Mouse (Mus musculus): Measurements from ENCODE around the gene Slc36a3. TPM values are rescaled to one million over a fixed set of nuclear protein-coding genes. Genes with fewer than 3 reads are reported as not detected.
"Not testable (repeated sequence)": the region's sequence is repeated elsewhere in the genome, so short reads cannot be mapped to it uniquely, and the experiment has no call there.

The Slc36a3 gene
- total RNA-seq, 2 experiments from 2014 or later, result not detected

- no peak for DNase-seq (ENCODE audit: low spot score in 2 of 2)
Measured at GRCm38 (mm10) chr11:55109521-55110300, 41.8 kb downstream of the Slc36a3 start.

GRCm38 (mm10) chr11:55106636-55107035 lies 44.9 kb downstream of the Slc36a3 start:
- DNase-seq (ENCODE audit: low spot score in 2 of 2), result no peak

GRCm38 (mm10) chr11:55105389-55105788 lies 46.1 kb downstream of the Slc36a3 start:
- no peak for DNase-seq (ENCODE audit: low spot score in 2 of 2)

- DNase-seq (ENCODE audit: low spot score in 2 of 2), result no peak
Measured at GRCm38 (mm10) chr11:55103229-55103628, 48.3 kb downstream of the Slc36a3 start.

GRCm38 (mm10) chr11:55102015-55102414 lies 49.5 kb downstream of the Slc36a3 start:
- DNase-seq (ENCODE audit: low spot score in 2 of 2), result no peak

- no peak for DNase-seq (ENCODE audit: low spot score in 2 of 2)
Measured at GRCm38 (mm10) chr11:55099868-55100267, 51.6 kb downstream of the Slc36a3 start.

- DNase-seq (ENCODE audit: low spot score in 2 of 2), result no peak
Measured at GRCm38 (mm10) chr11:55099019-55099771, 52.3 kb downstream of the Slc36a3 start.

GRCm38 (mm10) chr11:55098189-55098915 lies 53.2 kb downstream of the Slc36a3 start:
- DNase-seq (ENCODE audit: low spot score in 2 of 2), result no peak

- peak; percentile 91 to 95 for DNase-seq (ENCODE audit: low spot score in 2 of 2)
Measured at GRCm38 (mm10) chr11:55097463-55098188, 53.9 kb downstream of the Slc36a3 start, which contains the start of gene Gm2a. TSS of gene Gm2a (plus strand) at chr11:55098115.

GRCm38 (mm10) chr11:55096731-55097462 lies 54.6 kb downstream of the Slc36a3 start:
- no peak for DNase-seq (ENCODE audit: low spot score in 2 of 2)

- DNase-seq (ENCODE audit: low spot score in 2 of 2), result not testable (repeated sequence)
Measured at GRCm38 (mm10) chr11:55096296-55096695, 55.2 kb downstream of the Slc36a3 start.

GRCm38 (mm10) chr11:55093096-55093495 lies 58.4 kb downstream of the Slc36a3 start:
- no peak for DNase-seq (ENCODE audit: low spot score in 2 of 2)

GRCm38 (mm10) chr11:55089892-55090291 lies 61.6 kb downstream of the Slc36a3 start:
- no peak for DNase-seq (ENCODE audit: low spot score in 2 of 2)

- peak; percentile 49 to 70 for DNase-seq (ENCODE audit: low spot score in 2 of 2)
Measured at GRCm38 (mm10) chr11:55087006-55087405, 64.5 kb downstream of the Slc36a3 start.

- no peak for DNase-seq (ENCODE audit: low spot score in 2 of 2)
Measured at GRCm38 (mm10) chr11:55085396-55085795, 66.1 kb downstream of the Slc36a3 start.

- no peak for DNase-seq (ENCODE audit: low spot score in 2 of 2)
Measured at GRCm38 (mm10) chr11:55084629-55085028, 66.9 kb downstream of the Slc36a3 start.

GRCm38 (mm10) chr11:55081206-55081605 lies 70.3 kb downstream of the Slc36a3 start:
- no peak for DNase-seq (ENCODE audit: low spot score in 2 of 2)

- no peak for DNase-seq (ENCODE audit: low spot score in 2 of 2)
Measured at GRCm38 (mm10) chr11:55079180-55079579, 72.3 kb downstream of the Slc36a3 start.

GRCm38 (mm10) chr11:55078502-55078901 lies 73.0 kb downstream of the Slc36a3 start:
- no peak for DNase-seq (ENCODE audit: low spot score in 2 of 2)

All from layer of hippocampus, postnatal 14 days (tissue).